Mouse (Mus musculus): ENCODE results near the gene Barx1. TPM values are rescaled to one million over a fixed set of nuclear protein-coding genes. Genes with fewer than 3 reads are reported as not detected.

Barx1 gene
- total and polyA plus RNA-seq, 3 experiments: not detected

DNA sequence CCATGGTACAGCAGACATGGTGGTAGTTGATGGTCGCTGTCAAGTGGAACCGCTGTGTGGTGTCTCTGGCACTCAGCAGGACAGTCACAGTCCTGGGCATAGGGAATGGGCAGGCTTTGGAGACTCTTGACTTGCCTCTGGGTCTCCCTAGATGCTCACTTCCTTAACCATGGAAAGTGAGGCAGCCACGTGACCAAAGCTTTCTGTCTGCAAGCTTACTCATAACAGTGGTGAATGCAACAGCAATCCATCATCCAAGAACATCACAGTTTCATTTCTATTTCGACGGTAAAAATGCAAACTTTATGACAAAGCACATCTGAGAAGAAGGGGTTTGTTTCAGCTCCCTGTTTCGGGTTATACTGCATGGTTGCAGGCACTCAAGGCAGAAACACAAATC lies 19.7 kb upstream of the Barx1 start:
- no peak for DNase-seq (ENCODE audit: low read depth, low spot score)
- TF ChIP-seq USF1 (IDR thresholded peaks at IDR 0.05; ENCODE audit: low read depth, low read length) (peak; percentile 36; the same call in 1 of the 2 replicates), ZKSCAN1 (IDR thresholded peaks at IDR 0.05; ENCODE audit: low read depth, low read length) (no peak)
- no peak overlapping the region for H3K4me3 ChIP-seq (ENCODE audit: control insufficient read depth in 1 of 2, insufficient read depth in 1 of 2, low read depth in 2 of 2, low read length in 2 of 2)
- H3K79me2 ChIP-seq (ENCODE audit: control insufficient read depth, insufficient read depth, low read length, poor library complexity): no peaks in the 10 kb centered on the region
- no peaks in the 10 kb centered on the region for H3K36me3 ChIP-seq (ENCODE audit: control insufficient read depth in 1 of 2, insufficient read depth in 2 of 2, low read length in 2 of 2)
- no peaks in the 10 kb centered on the region for H3K4me1 ChIP-seq (ENCODE audit: control insufficient read depth in 1 of 2, insufficient read depth in 2 of 2, low read length in 2 of 2)
- no peaks in the 10 kb centered on the region for H3K9me3 ChIP-seq (replicated peaks; ENCODE audit: insufficient read depth, low read length)
- H3K27me3 ChIP-seq (ENCODE audit: control insufficient read depth in 1 of 2, insufficient read depth in 2 of 2, low read length in 2 of 2): no peaks in the 10 kb centered on the region
- H3K27ac ChIP-seq (ENCODE audit: control insufficient read depth, low read depth, low read length): no peak overlapping the region
- H3K9ac ChIP-seq (ENCODE audit: control insufficient read depth, low read depth, low read length, poor library complexity, severe bottlenecking): no peak overlapping the region

DNA sequence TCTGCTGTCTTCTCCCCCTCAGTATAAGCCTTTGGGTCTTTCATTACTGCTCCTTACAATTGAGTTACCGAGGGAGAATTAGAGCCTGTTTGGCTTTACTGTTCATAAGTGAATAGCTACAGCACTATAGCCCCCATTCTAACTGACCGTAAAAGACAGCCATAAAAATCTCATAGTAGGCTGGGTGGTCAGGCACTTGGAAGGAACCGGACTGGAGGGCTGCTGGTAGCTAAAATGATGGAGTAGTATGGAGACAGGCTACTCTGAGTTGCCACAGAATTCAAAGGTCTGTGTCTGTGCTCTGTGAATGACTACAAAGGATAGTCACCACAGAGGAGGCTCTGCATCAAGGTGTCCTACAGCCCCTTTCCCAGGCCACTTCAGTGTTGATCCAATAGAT lies 18.8 kb upstream of the Barx1 start:
- Histone ChIP-seq H3K9me3 (replicated peaks; ENCODE audit: insufficient read depth, low read length) (no peaks in the 10 kb centered on the region), H3K4me3 (ENCODE audit: control insufficient read depth in 1 of 2, insufficient read depth in 1 of 2, low read depth in 2 of 2, low read length in 2 of 2) (no peak overlapping the region), H3K79me2 (ENCODE audit: control insufficient read depth, insufficient read depth, low read length, poor library complexity) (no peaks in the 10 kb centered on the region), H3K27me3 (ENCODE audit: control insufficient read depth in 1 of 2, insufficient read depth in 2 of 2, low read length in 2 of 2) (no peaks in the 10 kb centered on the region), H3K4me1 (ENCODE audit: control insufficient read depth in 1 of 2, insufficient read depth in 2 of 2, low read length in 2 of 2) (no peaks in the 10 kb centered on the region), H3K27ac (ENCODE audit: control insufficient read depth, low read depth, low read length) (no peak overlapping the region), H3K36me3 (ENCODE audit: control insufficient read depth in 1 of 2, insufficient read depth in 2 of 2, low read length in 2 of 2) (no peaks in the 10 kb centered on the region), H3K9ac (ENCODE audit: control insufficient read depth, low read depth, low read length, poor library complexity, severe bottlenecking) (no peak overlapping the region)
- no peak for DNase-seq (ENCODE audit: low read depth, low spot score)
- TF ChIP-seq POLR2AphosphoS2 (IDR thresholded peaks at IDR 0.05; ENCODE audit: low read length) (no peak), POLR2AphosphoS5 (IDR thresholded peaks at IDR 0.05; ENCODE audit: borderline replicate concordance, low read depth, low read length) (no peak), EP300 (IDR thresholded peaks at IDR 0.05; ENCODE audit: low read depth in 1 of 2, low read length in 2 of 2) (no peak), ELF1 (IDR thresholded peaks at IDR 0.05; ENCODE audit: low read depth, low read length) (no peak), CTCF (IDR thresholded peaks at IDR 0.05 in 2 of 3, conservative IDR thresholded peaks at IDR 0.05 in 1 of 3; ENCODE audit: control insufficient read depth in 1 of 3, insufficient read depth in 1 of 3, low read depth in 2 of 3, low read length in 3 of 3, poor library complexity in 1 of 3, severe bottlenecking in 1 of 3) (no peak), TAL1 (IDR thresholded peaks at IDR 0.05; ENCODE audit: low read length) (no peak), NELFE (IDR thresholded peaks at IDR 0.05; ENCODE audit: low read depth, low read length) (no peak), UBTF (IDR thresholded peaks at IDR 0.05; ENCODE audit: borderline replicate concordance, insufficient read depth, low read depth, low read length) (no peak), MEF2A (IDR thresholded peaks at IDR 0.05; ENCODE audit: extremely low read depth, insufficient replicate concordance, low read depth, low read length, poor library complexity, severe bottlenecking) (no peak), CHD1 (IDR thresholded peaks at IDR 0.05; ENCODE audit: low read depth, low read length) (no peak), MAFK (IDR thresholded peaks at IDR 0.05; ENCODE audit: borderline replicate concordance, low read depth, low read length) (no peak), HCFC1 (IDR thresholded peaks at IDR 0.05; ENCODE audit: low read depth, low read length) (no peak), ZNF384 (IDR thresholded peaks at IDR 0.05; ENCODE audit: low read depth, low read length) (no peak), CHD2 (IDR thresholded peaks at IDR 0.05; ENCODE audit: low read length) (no peak), GATA1 (IDR thresholded peaks at IDR 0.05; ENCODE audit: low read depth, low read length) (no peak)

Measured in MEL (cell line).